Mouse (Mus musculus) kidney, adult 11 months (tissue): ENCODE measurements at regions not wholly inside any gene's neighbourhood (a gene's known extent, or its start where the extent isn't known, plus 50 kb on each side); places are given as distances from the start of the nearest gene placed in this dataset.

ENCODE experiments used
- DNase-seq: peaks from one replicate; pipeline ENCODE4 v3.0.0; 2022

DNA sequence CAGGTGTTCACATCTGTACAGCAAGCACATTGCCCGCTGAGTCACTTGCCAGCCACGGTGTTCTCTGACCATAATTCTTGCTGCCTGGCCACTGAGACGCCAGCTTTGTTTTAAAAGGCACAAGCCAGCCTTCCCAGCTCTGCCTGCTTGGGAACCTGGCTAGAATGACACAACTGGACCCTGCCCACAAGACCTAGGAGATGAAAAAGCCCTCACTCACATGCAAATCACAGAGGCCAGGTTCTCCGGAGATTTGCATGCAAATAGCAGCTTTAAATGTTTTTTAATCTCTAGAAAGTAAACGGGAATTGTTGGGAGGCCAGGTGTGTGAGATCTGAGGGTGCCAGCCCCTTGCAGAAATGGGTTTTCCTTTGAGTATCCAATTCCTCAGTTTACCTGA is 71.9 kb downstream of the 1810010D01Rik start:
- DNase-seq = peak; percentile 8

GRCm38 (mm10) chr7:145132506-145132905 is 75.4 kb downstream of the 1810010D01Rik start:
- no peak for DNase-seq

- no peak for DNase-seq
Observed at GRCm38 (mm10) chr7:145131438-145132159, 76.3 kb downstream of the 1810010D01Rik start.

GRCm38 (mm10) chr7:145129971-145130370 is 77.9 kb downstream of the 1810010D01Rik start:
- no peak for DNase-seq

DNA sequence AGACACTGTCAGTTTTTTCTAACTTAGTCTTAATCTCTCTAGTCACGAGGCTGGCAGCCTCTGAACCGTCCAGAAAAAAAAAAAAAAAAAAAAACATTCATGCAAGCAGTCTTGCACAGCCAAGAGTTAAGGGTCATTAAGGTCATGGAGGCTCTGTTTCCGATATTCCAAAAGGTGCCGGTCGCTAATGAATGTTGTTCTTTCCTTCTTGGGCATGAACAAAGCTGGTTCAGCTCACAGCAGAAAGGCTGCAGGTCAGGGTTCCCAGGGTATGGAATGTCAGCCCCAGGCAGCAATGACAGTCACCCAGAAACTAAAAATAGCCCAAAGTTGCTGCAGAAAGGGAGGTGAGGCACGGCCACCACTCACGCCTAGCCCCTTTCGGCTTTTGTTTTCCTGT is 80.3 kb downstream of the 1810010D01Rik start:
- DNase-seq = peak; percentile 66

GRCm38 (mm10) chr7:145127180-145127579 is 80.7 kb downstream of the 1810010D01Rik start:
- DNase-seq = peak; percentile 86

- DNase-seq = no peak
Observed at GRCm38 (mm10) chr7:145123996-145124601, 83.8 kb downstream of the 1810010D01Rik start.

DNA sequence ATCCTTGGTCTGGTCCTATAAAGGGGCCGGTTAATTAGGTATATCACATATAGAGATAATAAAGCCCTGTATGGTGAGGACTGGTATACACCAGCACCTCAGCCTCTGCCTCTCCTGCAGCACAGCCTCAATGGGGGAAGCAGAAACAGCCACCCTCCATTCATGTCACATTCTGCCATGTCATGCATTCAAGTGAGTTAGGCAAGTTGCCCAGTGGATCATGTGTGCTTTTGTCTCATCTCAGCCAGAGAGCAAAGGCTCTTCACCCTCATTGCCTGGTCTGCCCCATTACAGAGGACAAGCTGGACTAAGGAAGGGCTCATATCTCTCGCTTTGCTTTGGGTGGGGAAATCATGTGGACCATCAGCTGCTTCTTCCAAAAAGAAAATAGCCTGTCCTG is 85.4 kb downstream of the 1810010D01Rik start:
- DNase-seq = peak; percentile 45

- no peak for DNase-seq
Observed at GRCm38 (mm10) chr7:145118406-145118805, 89.5 kb downstream of the 1810010D01Rik start.

- DNase-seq = no peak
Observed at GRCm38 (mm10) chr7:145114660-145115059, 93.3 kb downstream of the 1810010D01Rik start.

- no peak for DNase-seq
Observed at GRCm38 (mm10) chr7:145114145-145114544, 93.8 kb downstream of the 1810010D01Rik start.

DNA sequence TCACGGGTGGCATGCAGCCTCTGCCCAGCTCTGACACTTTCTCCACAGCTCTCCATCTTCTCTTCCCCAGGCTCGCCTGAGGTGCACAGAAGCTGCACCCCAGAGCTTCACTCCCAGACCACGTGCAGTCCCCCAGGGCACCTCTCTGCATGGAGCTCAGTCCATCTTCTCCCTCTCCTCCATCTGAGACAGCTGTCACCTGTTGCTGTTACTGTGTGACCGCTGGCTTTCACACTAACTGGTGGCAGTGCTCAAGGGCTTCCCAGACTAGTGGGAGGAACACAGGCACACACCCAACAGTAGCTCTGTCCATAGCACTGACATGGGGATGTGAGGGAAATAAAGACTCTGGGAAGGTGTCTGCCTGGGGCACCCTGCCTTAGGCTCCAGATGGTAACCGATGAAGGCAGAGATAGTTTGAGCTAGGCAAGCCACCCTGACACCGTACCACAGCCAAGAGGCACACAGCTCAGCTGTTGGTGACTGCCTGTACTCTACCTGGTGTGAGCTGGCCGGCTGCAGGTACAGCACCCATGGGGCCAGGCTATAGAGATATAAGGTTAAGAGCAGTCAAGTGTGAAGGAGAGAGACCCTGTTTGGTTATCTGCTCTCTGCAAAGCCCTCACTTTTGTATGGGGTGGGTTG is 94.9 kb downstream of the 1810010D01Rik start:
- no peak for DNase-seq

GRCm38 (mm10) chr7:145112146-145112830 is 95.6 kb downstream of the 1810010D01Rik start:
- DNase-seq = no peak

- peak; percentile 78 for DNase-seq
Observed at GRCm38 (mm10) chr7:145111252-145112131, 96.4 kb downstream of the 1810010D01Rik start.

- DNase-seq = peak; percentile 43
Observed at GRCm38 (mm10) chr7:145110657-145111251, 97.2 kb downstream of the 1810010D01Rik start.

- DNase-seq = no peak
Observed at GRCm38 (mm10) chr7:145110028-145110427, 97.9 kb downstream of the 1810010D01Rik start.

DNA sequence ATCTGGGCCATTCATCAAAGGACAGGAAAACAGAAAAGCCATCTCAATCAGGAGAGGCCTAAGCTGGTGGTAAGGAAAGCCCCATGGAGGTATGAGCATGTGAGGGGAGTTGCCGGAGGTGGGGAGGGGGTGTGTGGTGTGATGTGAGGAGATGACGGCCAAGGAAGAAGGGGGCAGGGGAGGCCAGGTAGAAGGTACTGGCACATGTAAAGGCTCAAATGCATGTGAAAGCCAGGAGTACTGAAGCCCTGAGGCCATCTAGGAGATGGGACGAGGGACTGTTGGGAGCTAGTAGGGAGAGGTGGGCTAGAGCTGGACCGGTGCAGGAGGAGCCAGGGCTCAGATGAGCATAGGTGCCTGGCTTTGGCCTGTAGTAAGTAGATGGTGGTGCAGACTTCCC is 98.4 kb downstream of the 1810010D01Rik start:
- DNase-seq = no peak

DNA sequence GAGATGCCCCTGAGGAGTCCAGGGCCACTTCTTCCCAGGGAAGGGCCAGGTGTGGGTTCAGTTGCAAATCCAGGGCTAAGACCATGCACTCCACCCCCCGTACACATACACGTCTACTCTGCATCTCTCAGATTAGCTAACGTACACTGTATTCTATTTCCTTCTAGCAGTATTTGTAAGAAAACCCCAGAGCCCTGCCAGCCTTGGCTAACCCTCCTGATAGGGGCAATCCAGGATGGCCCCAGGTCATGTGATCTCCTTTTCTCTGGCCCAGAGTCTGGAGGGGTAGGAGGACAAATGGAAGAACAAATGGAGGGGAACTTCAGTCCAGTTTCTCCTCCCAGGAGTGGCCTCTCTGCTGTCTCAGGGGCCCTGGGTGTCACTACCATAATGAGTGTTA is 98.9 kb downstream of the 1810010D01Rik start:
- DNase-seq = no peak

DNA sequence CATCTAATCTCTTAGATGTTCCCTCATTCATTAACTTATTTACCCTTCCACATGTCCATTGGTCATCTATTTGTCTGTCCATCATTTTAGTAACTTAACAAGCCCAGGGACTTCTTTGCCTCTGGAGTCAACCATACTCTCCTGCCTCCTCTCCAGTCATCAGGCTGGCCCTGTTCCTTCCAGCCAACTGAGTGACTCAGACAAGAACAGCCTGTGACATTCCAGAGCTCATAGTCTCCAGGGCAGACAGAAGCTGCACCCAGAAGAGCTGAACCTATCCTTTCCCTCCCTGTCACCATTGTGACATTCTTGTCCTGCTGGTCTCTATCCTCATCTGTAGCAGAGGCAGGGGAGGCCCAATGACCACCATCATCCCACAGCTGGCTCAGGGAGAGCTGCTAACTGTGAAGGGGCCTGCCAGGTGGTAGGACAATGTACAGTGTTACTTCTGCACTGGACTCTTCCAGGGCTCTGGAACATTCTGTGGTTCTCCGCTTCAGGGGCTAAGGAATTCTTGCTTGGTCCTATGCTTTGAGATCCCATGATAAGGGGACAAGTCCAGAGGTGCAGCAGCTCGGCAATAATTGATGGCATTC is 100.2 kb downstream of the 1810010D01Rik start:
- DNase-seq = no peak

DNA sequence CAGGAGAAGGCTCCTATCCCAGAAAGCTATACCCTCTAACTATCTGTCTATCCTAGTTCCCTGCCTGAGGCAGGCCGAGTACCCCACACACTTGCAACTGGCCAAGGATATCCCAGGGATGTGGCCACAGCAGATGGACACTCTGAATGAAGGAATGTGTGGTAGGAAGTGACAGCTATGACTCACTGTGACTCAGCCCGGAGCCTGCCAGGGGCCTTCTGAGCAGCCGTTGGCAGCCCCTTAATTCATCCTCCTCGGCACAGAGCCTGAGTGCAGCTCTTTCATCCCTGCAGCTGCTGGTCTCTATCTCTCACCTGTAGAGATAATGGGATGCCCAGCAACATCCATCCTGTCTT is 101.4 kb downstream of the 1810010D01Rik start:
- no peak for DNase-seq

GRCm38 (mm10) chr7:145105831-145106493 is 102.0 kb downstream of the 1810010D01Rik start:
- no peak for DNase-seq
